Mouse (Mus musculus): ENCODE measurements at regions not wholly inside any gene's neighbourhood (a gene's known extent, or its start where the extent isn't known, plus 50 kb on each side); places are given as distances from the start of the nearest gene placed in this dataset.
A peak's percentile ranks its signal among the peaks of the same experiment; 100 is the strongest.

GRCm38 (mm10) chr1:57174289-57174890, 195.9 kb upstream of the Satb2 start:
- 62% methylated on average over 10 of the region's 10 CpGs for WGBS
- no peak overlapping the region for H3K4me2 ChIP-seq
- no peaks in the 10 kb centered on the region for H3K4me1 ChIP-seq
- no peaks in the 10 kb centered on the region for H3K27me3 ChIP-seq (replicated peaks)
- no peak for ATAC-seq (ENCODE audit: extremely low read depth, insufficient number of reproducible peaks, low FRiP score, low TSS enrichment)
- no peaks in the 10 kb centered on the region for H3K9me3 ChIP-seq
- no peak overlapping the region for H3K4me3 ChIP-seq
- no peak overlapping the region for H3K9ac ChIP-seq
- H3K27ac ChIP-seq (replicated peaks): no peak overlapping the region
- H3K36me3 ChIP-seq: no peaks in the 10 kb centered on the region

GRCm38 (mm10) chr1:57188796-57189319, 188.6 kb upstream of the 1700066M21Rik start:
- WGBS: 70% methylated on average over 5 of the region's 5 CpGs
- H3K4me1 ChIP-seq: no peaks in the 10 kb centered on the region
- H3K27me3 ChIP-seq (replicated peaks): no peaks in the 10 kb centered on the region
- ATAC-seq (ENCODE audit: extremely low read depth, insufficient number of reproducible peaks, low FRiP score, low TSS enrichment): no peak
- H3K4me2 ChIP-seq: no peak overlapping the region
- H3K27ac ChIP-seq (replicated peaks): no peak overlapping the region
- no peaks in the 10 kb centered on the region for H3K36me3 ChIP-seq
- H3K9me3 ChIP-seq: no peaks in the 10 kb centered on the region
- no peak overlapping the region for H3K4me3 ChIP-seq
- H3K9ac ChIP-seq: no peak overlapping the region

GRCm38 (mm10) chr1:57201274-57201673, 176.1 kb upstream of the 1700066M21Rik start:
- Histone ChIP-seq H3K9me3 (no peaks in the 10 kb centered on the region), H3K4me2 (no peak overlapping the region), H3K9ac (no peak overlapping the region), H3K4me3 (no peak overlapping the region), H3K4me1 (peaks cover 6% of the 10 kb centered on the region), H3K27ac (replicated peaks) (no peak overlapping the region), H3K27me3 (replicated peaks) (peaks cover 30% of the 10 kb centered on the region), H3K36me3 (no peaks in the 10 kb centered on the region)
- 70% methylated on average over 6 of the region's 6 CpGs for WGBS
- no peak for ATAC-seq (ENCODE audit: extremely low read depth, insufficient number of reproducible peaks, low FRiP score, low TSS enrichment)

- no peak overlapping the region for H3K9ac ChIP-seq
- 61% methylated on average over 3 of the region's 3 CpGs for WGBS
- H3K27me3 ChIP-seq (replicated peaks): peaks cover 56% of the 10 kb centered on the region
- peaks cover 16% of the 10 kb centered on the region for H3K4me1 ChIP-seq
- no peak overlapping the region for H3K27ac ChIP-seq (replicated peaks)
- no peaks in the 10 kb centered on the region for H3K9me3 ChIP-seq
- ATAC-seq (ENCODE audit: extremely low read depth, insufficient number of reproducible peaks, low FRiP score, low TSS enrichment): no peak
- H3K36me3 ChIP-seq: no peaks in the 10 kb centered on the region
- no peak overlapping the region for H3K4me2 ChIP-seq
- no peak overlapping the region for H3K4me3 ChIP-seq
Observed at GRCm38 (mm10) chr1:57204331-57204730, 173.1 kb upstream of the 1700066M21Rik start.

DNA sequence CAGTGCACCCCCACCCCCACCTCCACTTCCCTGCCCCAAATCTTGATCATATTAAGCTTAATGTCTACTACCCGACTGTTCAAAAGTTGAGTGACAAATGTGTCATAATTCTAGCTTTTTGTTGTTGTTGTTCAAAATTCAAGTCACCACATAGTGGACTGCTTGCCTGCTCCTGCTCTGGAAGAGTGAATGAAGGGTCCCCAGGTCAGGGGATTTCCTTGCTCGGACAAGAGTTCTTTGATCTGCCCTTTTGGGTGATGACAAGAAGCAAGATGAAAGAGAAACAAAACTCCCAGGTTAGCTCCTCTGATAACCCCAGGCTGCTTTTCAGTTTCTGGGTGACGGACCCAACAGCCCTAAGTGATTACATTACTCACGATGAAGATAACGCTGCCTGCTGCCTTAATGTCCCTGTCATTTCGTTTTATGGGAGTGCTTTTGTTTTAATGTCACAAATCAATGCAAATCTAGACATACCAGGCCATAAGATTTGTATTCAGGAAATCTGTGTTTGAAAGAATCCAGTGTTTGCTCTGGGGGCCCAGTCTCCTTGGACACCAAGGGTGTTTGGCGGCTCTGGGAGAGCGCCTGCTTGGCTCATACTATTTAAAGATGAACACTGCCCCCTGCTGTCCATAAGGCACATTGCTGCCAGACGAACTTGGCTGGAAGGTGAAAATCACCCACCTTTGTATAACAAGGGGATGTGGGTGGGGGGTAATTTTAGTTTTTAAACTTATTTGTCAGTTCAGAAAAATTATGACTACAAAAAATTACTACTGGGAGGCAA, 172.0 kb upstream of the 1700066M21Rik start:
- Histone ChIP-seq H3K9ac (no peak overlapping the region), H3K4me3 (no peak overlapping the region), H3K4me1 (peaks cover 20% of the 10 kb centered on the region), H3K27ac (replicated peaks) (no peak overlapping the region), H3K9me3 (no peaks in the 10 kb centered on the region), H3K4me2 (peak overlapping the region; percentile 52), H3K36me3 (no peaks in the 10 kb centered on the region), H3K27me3 (replicated peaks) (peaks cover 63% of the 10 kb centered on the region)
- 5% methylated on average over 9 of the region's 9 CpGs for WGBS
- no peak for ATAC-seq (ENCODE audit: extremely low read depth, insufficient number of reproducible peaks, low FRiP score, low TSS enrichment)

- no peak for ATAC-seq (ENCODE audit: extremely low read depth, insufficient number of reproducible peaks, low FRiP score, low TSS enrichment)
- WGBS: 43% methylated on average over 3 of the region's 3 CpGs
Observed at GRCm38 (mm10) chr1:57206496-57206895, 170.9 kb upstream of the 1700066M21Rik start.

GRCm38 (mm10) chr1:57206944-57207343, 170.5 kb upstream of the 1700066M21Rik start:
- H3K27ac ChIP-seq (replicated peaks): no peak overlapping the region
- peaks cover 20% of the 10 kb centered on the region for H3K4me1 ChIP-seq
- no peak overlapping the region for H3K9ac ChIP-seq
- 6% methylated on average over 1 of the region's 1 CpGs for WGBS
- H3K27me3 ChIP-seq (replicated peaks): peaks cover 61% of the 10 kb centered on the region
- H3K4me3 ChIP-seq: no peak overlapping the region
- H3K4me2 ChIP-seq: no peak overlapping the region
- no peaks in the 10 kb centered on the region for H3K9me3 ChIP-seq
- no peaks in the 10 kb centered on the region for H3K36me3 ChIP-seq
- no peak for ATAC-seq (ENCODE audit: extremely low read depth, insufficient number of reproducible peaks, low FRiP score, low TSS enrichment)

More at GRCm38 (mm10) chr1:57206496-57206895, 170.9 kb upstream of the 1700066M21Rik start:
- no peak overlapping the region for H3K27ac ChIP-seq (replicated peaks)
- peaks cover 20% of the 10 kb centered on the region for H3K4me1 ChIP-seq
- no peaks in the 10 kb centered on the region for H3K9me3 ChIP-seq
- peaks cover 63% of the 10 kb centered on the region for H3K27me3 ChIP-seq (replicated peaks)
- no peak overlapping the region for H3K4me3 ChIP-seq
- H3K9ac ChIP-seq: no peak overlapping the region
- H3K4me2 ChIP-seq: no peak overlapping the region
- H3K36me3 ChIP-seq: no peaks in the 10 kb centered on the region

DNA sequence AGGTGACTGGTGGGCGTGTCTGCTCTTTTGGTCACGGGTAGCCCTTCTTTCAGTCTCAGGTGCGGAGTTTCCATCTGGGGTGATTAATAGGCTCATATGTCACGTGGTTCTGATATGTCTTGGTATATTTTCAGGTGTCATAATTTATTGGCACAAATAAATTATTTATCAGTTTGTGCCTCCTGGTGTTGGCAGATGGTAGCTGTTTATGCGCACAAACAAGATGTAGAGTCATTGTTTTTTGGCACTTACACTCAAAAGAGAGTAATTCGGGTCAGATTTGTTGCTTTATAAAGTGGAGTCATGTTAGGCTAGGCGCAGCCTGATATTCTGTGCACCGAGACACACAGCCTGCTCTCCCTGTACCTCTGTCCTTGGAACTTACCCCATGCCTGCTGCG, 169.0 kb upstream of the 1700066M21Rik start:
- ATAC-seq (ENCODE audit: extremely low read depth, insufficient number of reproducible peaks, low FRiP score, low TSS enrichment): no peak
- Histone ChIP-seq H3K27me3 (replicated peaks) (peaks cover 47% of the 10 kb centered on the region), H3K36me3 (no peaks in the 10 kb centered on the region), H3K27ac (replicated peaks) (no peak overlapping the region), H3K4me1 (peaks cover 20% of the 10 kb centered on the region), H3K9me3 (no peaks in the 10 kb centered on the region), H3K9ac (no peak overlapping the region), H3K4me2 (no peak overlapping the region), H3K4me3 (no peak overlapping the region)
- WGBS: 76% methylated on average over 9 of the region's 9 CpGs

- H3K27ac ChIP-seq (replicated peaks): no peak overlapping the region
- no peak overlapping the region for H3K9ac ChIP-seq
- 16% methylated on average over 2 of the region's 2 CpGs for WGBS
- no peaks in the 10 kb centered on the region for H3K36me3 ChIP-seq
- no peak for ATAC-seq (ENCODE audit: extremely low read depth, insufficient number of reproducible peaks, low FRiP score, low TSS enrichment)
- H3K4me2 ChIP-seq: no peak overlapping the region
- H3K27me3 ChIP-seq (replicated peaks): peaks cover 40% of the 10 kb centered on the region
- H3K4me3 ChIP-seq: no peak overlapping the region
- H3K9me3 ChIP-seq: no peaks in the 10 kb centered on the region
- peaks cover 27% of the 10 kb centered on the region for H3K4me1 ChIP-seq
Observed at GRCm38 (mm10) chr1:57209281-57209680, 168.1 kb upstream of the 1700066M21Rik start.

GRCm38 (mm10) chr1:57211046-57211445, 166.4 kb upstream of the 1700066M21Rik start:
- Histone ChIP-seq H3K27ac (replicated peaks) (no peak overlapping the region), H3K9me3 (no peaks in the 10 kb centered on the region), H3K27me3 (replicated peaks) (peaks cover 38% of the 10 kb centered on the region), H3K4me2 (no peak overlapping the region), H3K9ac (no peak overlapping the region), H3K4me3 (no peak overlapping the region), H3K36me3 (no peaks in the 10 kb centered on the region), H3K4me1 (peaks cover 33% of the 10 kb centered on the region)
- no peak for ATAC-seq (ENCODE audit: extremely low read depth, insufficient number of reproducible peaks, low FRiP score, low TSS enrichment)
- 77% methylated on average over 2 of the region's 2 CpGs for WGBS

DNA sequence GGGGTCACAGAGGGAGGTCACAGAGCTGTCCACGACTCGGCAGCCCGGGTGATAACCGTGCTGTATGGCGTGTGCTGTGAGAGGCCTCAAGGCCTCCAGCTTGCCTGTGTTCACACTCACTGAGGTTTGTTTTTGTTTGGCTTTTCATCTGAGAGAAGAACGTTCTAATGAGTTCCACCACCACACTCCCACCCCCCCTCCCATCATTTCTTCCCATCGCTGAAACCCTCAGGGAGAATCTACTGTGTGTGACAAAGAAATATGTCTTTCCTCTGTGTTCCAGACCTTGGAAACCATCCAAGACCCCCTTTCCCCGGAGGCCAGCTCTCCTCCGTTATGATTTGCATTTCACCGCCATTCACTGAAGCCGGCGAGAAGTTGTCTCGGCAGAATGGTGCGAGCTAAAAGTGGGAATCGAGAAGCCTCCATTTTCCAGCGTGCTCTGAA, 164.0 kb upstream of the 1700066M21Rik start:
- H3K27ac ChIP-seq (replicated peaks): no peak overlapping the region
- ATAC-seq (ENCODE audit: extremely low read depth, insufficient number of reproducible peaks, low FRiP score, low TSS enrichment): no peak

More for the DNA sequence above, 164.0 kb upstream of the 1700066M21Rik start:
- Histone ChIP-seq H3K9me3 (no peaks in the 10 kb centered on the region), H3K27me3 (replicated peaks) (peaks cover 14% of the 10 kb centered on the region), H3K4me3 (peak overlapping the region; percentile 15; the same call in 1 of the 2 replicates), H3K4me1 (peaks cover 24% of the 10 kb centered on the region), H3K36me3 (no peaks in the 10 kb centered on the region), H3K4me2 (peak overlapping the region; percentile 55), H3K9ac (no peak overlapping the region; the same call in 1 of the 2 replicates)
- WGBS: 33% methylated on average over 16 of the region's 16 CpGs

All from heart, embryonic 13.5 days (tissue).